Mouse (Mus musculus) WW6 (cell line): ENCODE results near the gene Lrrc66.

Experiments
- DNase-seq: peaks from one replicate; pipeline ENCODE4 v3.0.0-alpha.2; 2013; ENCODE audit warnings: low read depth, low spot score

Gene Lrrc66

DNA sequence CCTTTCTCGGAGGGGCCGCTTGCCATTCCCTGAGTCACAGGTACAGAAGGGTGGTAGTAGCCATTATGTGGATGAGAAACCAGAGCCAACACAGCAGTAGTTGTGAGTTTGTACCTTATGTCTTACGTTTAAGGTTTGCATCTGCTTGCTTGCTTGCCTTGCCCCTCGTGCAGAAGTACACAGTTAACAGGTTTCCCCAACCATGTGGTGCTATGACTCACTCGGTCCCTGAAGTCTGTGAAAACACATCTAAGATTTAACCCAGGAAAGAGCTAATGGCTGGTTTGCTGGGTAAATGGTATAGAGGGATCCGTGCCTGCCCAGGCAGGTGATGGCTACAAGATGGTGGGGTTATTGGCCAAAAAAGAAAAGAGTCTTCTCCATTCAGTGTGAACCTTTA is 73.6 kb downstream of the Lrrc66 start:
- no peak for DNase-seq

DNA sequence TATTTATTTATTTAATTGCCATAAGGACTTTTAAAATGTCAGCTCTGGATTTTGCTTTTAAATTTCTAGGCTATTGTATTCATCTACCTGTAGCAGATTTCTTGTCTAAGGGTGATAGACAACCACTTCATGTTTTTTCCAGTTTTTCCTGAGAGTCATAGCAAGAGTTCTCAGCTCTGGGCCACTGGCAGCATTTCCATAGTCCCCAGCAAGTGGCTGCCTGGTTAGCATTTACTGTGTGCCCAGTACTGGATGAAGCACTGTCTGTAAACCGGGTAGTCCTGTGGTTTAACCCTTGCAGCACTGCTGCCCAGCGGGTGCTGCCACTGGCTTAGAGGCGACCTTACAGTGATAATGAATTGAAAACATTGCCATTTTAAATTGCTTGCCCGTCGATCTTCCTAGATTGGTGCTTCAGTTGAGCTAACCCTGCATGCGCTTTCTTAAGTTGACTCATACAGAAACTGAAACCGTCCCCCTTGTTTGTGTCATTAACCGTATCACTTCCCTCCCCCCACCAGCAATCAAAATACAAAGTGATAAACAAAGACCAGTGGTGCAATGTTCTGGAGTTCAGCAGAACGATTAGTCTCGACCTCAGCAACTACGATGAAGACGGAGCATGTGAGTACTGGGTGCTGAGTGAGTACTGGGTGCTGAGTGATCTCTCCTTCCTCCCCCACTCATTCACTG is 75.4 kb downstream of the Lrrc66 start:
- DNase-seq = no peak
